Mouse (Mus musculus): ENCODE measurements around the gene Crot. TPM values are rescaled to one million over a fixed set of nuclear protein-coding genes. Genes with fewer than 3 reads are reported as not detected.

Crot gene
- polyA plus RNA-seq, 1 experiment = not detected

GRCm38 (mm10) chr5:8999108-8999507 lies 2.0 kb upstream of the Crot start:
- Histone ChIP-seq H3K27ac (ENCODE audit: insufficient read depth, low read depth, low read length) (no peak overlapping the region), H3K4me3 (ENCODE audit: insufficient read depth, low read depth, low read length) (no peak overlapping the region), H3K4me1 (ENCODE audit: control insufficient read depth, insufficient read depth, low read length) (no peaks in the 10 kb centered on the region)
- no peak for TF ChIP-seq CTCF (IDR thresholded peaks at IDR 0.05; ENCODE audit: insufficient read depth, low read depth, low read length)
- TF ChIP-seq POLR2A (IDR thresholded peaks at IDR 0.05; ENCODE audit: insufficient read depth, low read depth, low read length) = no peak
- 92% methylated on average over 4 of the region's 4 CpGs for WGBS

GRCm38 (mm10) chr5:8997513-8997895 lies 380 bp upstream of the Crot start:
- H3K4me3 ChIP-seq (ENCODE audit: insufficient read depth, low read depth, low read length) = peak overlapping the region; percentile 84
- H3K4me1 ChIP-seq (ENCODE audit: control insufficient read depth, insufficient read depth, low read length) = no peaks in the 10 kb centered on the region
- no peak overlapping the region for H3K27ac ChIP-seq (ENCODE audit: insufficient read depth, low read depth, low read length)
- 22% methylated on average over 8 of the region's 8 CpGs for WGBS
- TF ChIP-seq POLR2A (IDR thresholded peaks at IDR 0.05; ENCODE audit: insufficient read depth, low read depth, low read length) (no peak), CTCF (IDR thresholded peaks at IDR 0.05; ENCODE audit: insufficient read depth, low read depth, low read length) (no peak; the same call in 1 of the 2 replicates)

GRCm38 (mm10) chr5:8995966-8996685 lies 998 bp downstream of the Crot start:
- no peak overlapping the region for H3K27ac ChIP-seq (ENCODE audit: insufficient read depth, low read depth, low read length)
- 7% methylated on average over 13 of the region's 13 CpGs for WGBS

GRCm38 (mm10) chr5:8991626-8992025 lies 5.5 kb downstream of the Crot start:
- H3K4me3 ChIP-seq (ENCODE audit: insufficient read depth, low read depth, low read length) = no peak overlapping the region
- H3K27ac ChIP-seq (ENCODE audit: insufficient read depth, low read depth, low read length) = no peak overlapping the region
- 94% methylated on average over 16 of the region's 16 CpGs for WGBS
- H3K4me1 ChIP-seq (ENCODE audit: control insufficient read depth, insufficient read depth, low read length) = no peaks in the 10 kb centered on the region
- TF ChIP-seq CTCF (IDR thresholded peaks at IDR 0.05; ENCODE audit: insufficient read depth, low read depth, low read length) = no peak
- no peak for TF ChIP-seq POLR2A (IDR thresholded peaks at IDR 0.05; ENCODE audit: insufficient read depth, low read depth, low read length)

More at GRCm38 (mm10) chr5:8995966-8996685, 998 bp downstream of the Crot start:
- peak overlapping the region; percentile 84 for H3K4me3 ChIP-seq (ENCODE audit: insufficient read depth, low read depth, low read length)
- H3K4me1 ChIP-seq (ENCODE audit: control insufficient read depth, insufficient read depth, low read length) = no peaks in the 10 kb centered on the region
- TF ChIP-seq POLR2A (IDR thresholded peaks at IDR 0.05; ENCODE audit: insufficient read depth, low read depth, low read length) = no peak
- TF ChIP-seq CTCF (IDR thresholded peaks at IDR 0.05; ENCODE audit: insufficient read depth, low read depth, low read length) = no peak

GRCm38 (mm10) chr5:8990526-8990925 lies 6.6 kb downstream of the Crot start:
- 91% methylated on average over 13 of the region's 13 CpGs for WGBS
- TF ChIP-seq CTCF (IDR thresholded peaks at IDR 0.05; ENCODE audit: insufficient read depth, low read depth, low read length) (no peak), POLR2A (IDR thresholded peaks at IDR 0.05; ENCODE audit: insufficient read depth, low read depth, low read length) (no peak)
- Histone ChIP-seq H3K27ac (ENCODE audit: insufficient read depth, low read depth, low read length) (no peak overlapping the region), H3K4me3 (ENCODE audit: insufficient read depth, low read depth, low read length) (no peak overlapping the region), H3K4me1 (ENCODE audit: control insufficient read depth, insufficient read depth, low read length) (no peaks in the 10 kb centered on the region)

GRCm38 (mm10) chr5:8987925-8988324 lies 9.2 kb downstream of the Crot start:
- no peaks in the 10 kb centered on the region for H3K4me1 ChIP-seq (ENCODE audit: control insufficient read depth, insufficient read depth, low read length)
- H3K27ac ChIP-seq (ENCODE audit: insufficient read depth, low read depth, low read length) = no peak overlapping the region
- no peak overlapping the region for H3K4me3 ChIP-seq (ENCODE audit: insufficient read depth, low read depth, low read length)
- WGBS = 82% methylated on average over 5 of the region's 5 CpGs
- TF ChIP-seq CTCF (IDR thresholded peaks at IDR 0.05; ENCODE audit: insufficient read depth, low read depth, low read length) (no peak), POLR2A (IDR thresholded peaks at IDR 0.05; ENCODE audit: insufficient read depth, low read depth, low read length) (no peak)

- no peaks in the 10 kb centered on the region for H3K4me1 ChIP-seq (ENCODE audit: control insufficient read depth, insufficient read depth, low read length)
- TF ChIP-seq CTCF (IDR thresholded peaks at IDR 0.05; ENCODE audit: insufficient read depth, low read depth, low read length) = no peak
- TF ChIP-seq POLR2A (IDR thresholded peaks at IDR 0.05; ENCODE audit: insufficient read depth, low read depth, low read length) = no peak
- H3K27ac ChIP-seq (ENCODE audit: insufficient read depth, low read depth, low read length) = no peak overlapping the region
- 95% methylated on average over 3 of the region's 3 CpGs for WGBS
- H3K4me3 ChIP-seq (ENCODE audit: insufficient read depth, low read depth, low read length) = no peak overlapping the region
These were observed 11.7 kb downstream of the Crot start for GRCm38 (mm10) chr5:8985470-8985869.

- Histone ChIP-seq H3K4me3 (ENCODE audit: insufficient read depth, low read depth, low read length) (no peak overlapping the region), H3K4me1 (ENCODE audit: control insufficient read depth, insufficient read depth, low read length) (no peaks in the 10 kb centered on the region), H3K27ac (ENCODE audit: insufficient read depth, low read depth, low read length) (no peak overlapping the region)
- no peak for TF ChIP-seq CTCF (IDR thresholded peaks at IDR 0.05; ENCODE audit: insufficient read depth, low read depth, low read length)
These were observed 22.4 kb downstream of the Crot start for GRCm38 (mm10) chr5:8974721-8975120.

- TF ChIP-seq POLR2A (IDR thresholded peaks at IDR 0.05; ENCODE audit: insufficient read depth, low read depth, low read length) (no peak), CTCF (IDR thresholded peaks at IDR 0.05; ENCODE audit: insufficient read depth, low read depth, low read length) (no peak)
- Histone ChIP-seq H3K27ac (ENCODE audit: insufficient read depth, low read depth, low read length) (no peak overlapping the region), H3K4me1 (ENCODE audit: control insufficient read depth, insufficient read depth, low read length) (no peaks in the 10 kb centered on the region), H3K4me3 (ENCODE audit: insufficient read depth, low read depth, low read length) (no peak overlapping the region)
- 83% methylated on average over 7 of the region's 7 CpGs for WGBS
These were observed 24.8 kb downstream of the Crot start for GRCm38 (mm10) chr5:8972355-8972754.
